Mouse (Mus musculus): Measurements from ENCODE around the gene Zfp991.
"Not testable (repeated sequence)": the region's sequence is repeated elsewhere in the genome, so short reads cannot be mapped to it uniquely, and the experiment has no call there.

The Zfp991 gene

GRCm38 (mm10) chr4:147131837-147132459, at the start of gene Zfp991:
Gene Zfp991 (plus strand): TSS chr4:147132038.
- DNase-seq (ENCODE audit: low spot score in 2 of 2) = not testable (repeated sequence)

DNA sequence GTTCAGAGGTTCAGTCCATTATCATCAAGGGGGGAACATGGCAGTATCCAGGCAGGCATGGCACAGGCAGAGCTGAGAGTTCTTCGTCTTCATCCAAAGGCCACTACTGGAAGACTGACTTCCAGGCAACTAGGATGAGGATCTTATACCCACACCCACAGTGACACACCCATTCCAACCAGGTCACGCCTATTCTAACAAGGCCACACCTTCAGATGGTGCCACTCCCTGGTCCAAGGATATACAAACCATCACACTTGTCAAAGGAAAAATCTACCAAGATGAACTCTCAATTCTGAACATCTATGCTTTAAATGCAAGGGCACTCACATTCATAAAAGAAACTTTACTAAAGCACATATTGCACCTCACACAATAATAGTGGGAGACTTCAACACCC, 36.2 kb upstream of the Zfp991 start:
- not testable (repeated sequence) for DNase-seq (ENCODE audit: low spot score in 2 of 2)

DNA sequence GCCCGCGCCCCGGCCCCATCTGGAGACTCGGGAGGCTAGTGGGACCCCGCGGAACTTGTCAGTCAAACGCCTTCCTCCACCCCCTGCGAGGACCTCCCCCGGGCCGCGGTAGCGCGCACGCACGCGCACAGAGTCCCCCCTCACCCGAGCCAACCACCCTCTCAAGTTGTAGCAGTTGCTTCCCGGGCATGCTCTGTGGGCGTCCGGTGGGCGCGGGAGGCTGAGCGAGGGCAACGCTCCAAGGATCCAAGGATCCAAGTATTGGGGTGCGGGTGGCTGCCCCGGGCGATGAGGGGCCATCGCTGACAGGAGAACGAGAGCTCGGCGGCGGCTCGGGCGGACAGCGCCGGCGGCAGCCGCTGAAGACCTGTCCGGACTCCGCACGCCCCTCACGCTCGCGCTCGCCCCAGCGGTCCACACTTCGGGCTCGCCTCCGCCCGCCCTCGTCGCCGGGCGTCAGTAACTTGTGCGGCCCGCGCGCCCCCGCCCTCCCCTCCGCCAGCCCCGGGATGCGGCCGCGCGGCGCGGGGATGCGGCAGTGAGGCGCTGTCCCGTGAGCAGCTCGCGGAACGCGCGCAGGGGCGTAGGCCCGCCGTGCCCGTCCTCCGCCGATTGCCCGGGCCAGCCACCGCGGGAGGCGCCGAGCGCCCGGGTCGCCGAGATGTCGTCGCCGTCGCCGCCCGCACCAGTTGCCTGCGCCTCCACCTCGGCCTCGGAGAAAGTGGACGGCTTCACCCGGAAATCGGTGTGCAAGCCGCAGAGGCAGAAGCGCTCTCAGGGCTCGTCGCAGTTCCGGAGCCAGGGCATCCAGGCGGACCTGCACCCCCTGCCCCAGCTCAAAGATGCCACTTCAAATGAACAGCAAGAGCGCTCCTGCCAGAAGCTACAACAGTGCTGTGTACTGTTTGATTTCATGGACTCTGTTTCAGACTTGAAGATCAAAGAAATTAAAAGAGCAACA, 29.9 kb upstream of the Zfp991 start:
- peak; percentile 27 to 31 for DNase-seq (ENCODE audit: low spot score in 2 of 2)

GRCm38 (mm10) chr4:147103814-147104213, 28.0 kb upstream of the Zfp991 start:
- DNase-seq (ENCODE audit: low spot score in 2 of 2) = not testable (repeated sequence)

GRCm38 (mm10) chr4:147117839-147118238, 14.0 kb upstream of the Zfp991 start:
- not testable (repeated sequence) for DNase-seq (ENCODE audit: low spot score in 2 of 2)

DNA sequence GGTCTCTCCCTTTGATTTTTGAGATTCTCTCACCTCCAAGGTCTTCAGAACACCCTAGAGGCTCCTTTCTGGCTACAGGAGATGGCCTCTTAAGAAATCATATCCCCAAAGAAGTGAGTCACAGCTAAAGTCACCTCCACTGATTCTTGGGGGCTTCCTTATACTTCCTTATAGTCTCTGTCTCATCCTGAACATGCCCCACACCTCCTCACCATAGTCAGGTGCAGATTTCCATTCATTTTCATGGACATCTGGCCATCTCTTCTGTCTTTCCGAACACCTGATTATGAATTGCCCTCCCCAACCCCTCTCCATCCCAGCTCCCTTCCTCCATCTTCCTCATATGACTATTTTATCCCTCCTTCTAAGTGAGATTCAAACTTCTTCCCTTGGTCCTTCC, 9.6 kb upstream of the Zfp991 start:
- DNase-seq (ENCODE audit: low spot score in 2 of 2) = not testable (repeated sequence)

DNA sequence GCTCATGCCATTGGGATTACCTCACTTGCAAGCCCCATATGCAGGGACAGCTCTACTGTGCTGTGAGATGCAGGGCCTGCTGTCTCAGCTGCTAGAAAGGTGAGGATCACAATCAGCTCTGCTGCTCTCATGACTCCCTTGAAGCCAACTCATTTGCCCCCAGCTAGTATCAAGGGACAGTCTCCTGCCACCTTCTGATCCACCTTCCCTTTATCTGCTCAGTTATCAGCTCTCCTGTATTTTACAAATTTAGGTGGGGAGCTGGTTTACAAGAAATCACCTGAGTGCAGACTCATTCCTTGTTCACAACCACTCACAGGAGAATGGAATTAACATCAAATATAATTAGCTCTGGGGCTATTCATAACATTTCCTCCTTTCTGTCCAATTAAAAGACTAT, 8.0 kb upstream of the Zfp991 start:
- not testable (repeated sequence) for DNase-seq (ENCODE audit: low spot score in 2 of 2)

- peak; percentile 27 to 28 for DNase-seq (ENCODE audit: low spot score in 2 of 2)
These were observed 7.2 kb upstream of the Zfp991 start for GRCm38 (mm10) chr4:147124400-147125306.

GRCm38 (mm10) chr4:147125326-147125725, 6.5 kb upstream of the Zfp991 start:
- not testable (repeated sequence) for DNase-seq (ENCODE audit: low spot score in 2 of 2)

DNA sequence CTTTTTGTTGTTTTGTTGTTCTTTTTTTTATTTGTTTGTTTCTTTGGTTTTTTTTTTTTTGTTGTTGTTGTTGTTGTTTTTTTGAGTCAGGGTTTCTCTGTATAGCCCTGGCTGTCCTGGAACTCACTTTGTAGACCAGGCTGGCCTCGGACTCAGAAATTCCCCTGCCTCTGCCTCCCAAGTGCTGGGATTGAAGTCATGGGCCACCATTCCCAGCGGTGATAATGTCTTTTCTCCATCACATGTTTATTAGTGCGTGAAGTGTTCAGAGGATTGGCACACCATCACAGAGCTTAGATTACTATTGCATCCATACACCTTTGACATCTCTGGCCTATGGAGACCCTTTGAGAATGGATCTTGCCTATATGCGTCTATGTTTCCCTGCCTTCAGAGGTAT, 6.0 kb upstream of the Zfp991 start:
- not testable (repeated sequence) for DNase-seq (ENCODE audit: low spot score in 2 of 2)

GRCm38 (mm10) chr4:147126435-147126834, 5.4 kb upstream of the Zfp991 start:
- not testable (repeated sequence) for DNase-seq (ENCODE audit: low spot score in 2 of 2)

GRCm38 (mm10) chr4:147127137-147127536, 4.7 kb upstream of the Zfp991 start:
- DNase-seq (ENCODE audit: low spot score in 2 of 2) = not testable (repeated sequence)

GRCm38 (mm10) chr4:147128152-147128551, 3.7 kb upstream of the Zfp991 start:
- DNase-seq (ENCODE audit: low spot score in 2 of 2) = not testable (repeated sequence)

- not testable (repeated sequence) for DNase-seq (ENCODE audit: low spot score in 2 of 2)
These were observed 1.8 kb downstream of the Zfp991 start for GRCm38 (mm10) chr4:147133596-147133995.

GRCm38 (mm10) chr4:147141757-147142156, 9.9 kb downstream of the Zfp991 start:
- not testable (repeated sequence) for DNase-seq (ENCODE audit: low spot score in 2 of 2)

- not testable (repeated sequence) for DNase-seq (ENCODE audit: low spot score in 2 of 2)
These were observed 33.4 kb downstream of the Zfp991 start for GRCm38 (mm10) chr4:147165282-147165681.

DNA sequence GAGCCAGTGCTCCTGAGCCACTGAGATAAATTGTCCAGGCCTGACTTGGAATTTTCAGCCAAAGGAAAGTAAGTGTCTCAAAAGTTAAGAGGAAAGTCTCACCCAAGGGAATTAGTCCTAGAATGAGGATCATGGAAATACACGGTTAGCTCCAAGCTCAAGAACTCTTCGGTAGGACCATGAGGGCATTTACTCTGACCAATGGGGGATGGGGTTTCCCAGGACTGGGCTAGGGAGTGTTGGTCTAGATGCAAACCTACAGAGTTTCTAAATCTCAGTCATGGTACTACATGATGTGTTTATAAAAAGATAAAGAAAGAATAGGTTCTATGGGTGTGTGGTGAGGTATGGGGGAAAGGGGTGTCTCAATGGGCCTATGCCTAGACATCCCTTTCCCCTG, 38.7 kb downstream of the Zfp991 start:
- DNase-seq (ENCODE audit: low spot score in 2 of 2) = not testable (repeated sequence)

GRCm38 (mm10) chr4:147171557-147171956, 39.7 kb downstream of the Zfp991 start:
- not testable (repeated sequence) for DNase-seq (ENCODE audit: low spot score in 2 of 2)

DNA sequence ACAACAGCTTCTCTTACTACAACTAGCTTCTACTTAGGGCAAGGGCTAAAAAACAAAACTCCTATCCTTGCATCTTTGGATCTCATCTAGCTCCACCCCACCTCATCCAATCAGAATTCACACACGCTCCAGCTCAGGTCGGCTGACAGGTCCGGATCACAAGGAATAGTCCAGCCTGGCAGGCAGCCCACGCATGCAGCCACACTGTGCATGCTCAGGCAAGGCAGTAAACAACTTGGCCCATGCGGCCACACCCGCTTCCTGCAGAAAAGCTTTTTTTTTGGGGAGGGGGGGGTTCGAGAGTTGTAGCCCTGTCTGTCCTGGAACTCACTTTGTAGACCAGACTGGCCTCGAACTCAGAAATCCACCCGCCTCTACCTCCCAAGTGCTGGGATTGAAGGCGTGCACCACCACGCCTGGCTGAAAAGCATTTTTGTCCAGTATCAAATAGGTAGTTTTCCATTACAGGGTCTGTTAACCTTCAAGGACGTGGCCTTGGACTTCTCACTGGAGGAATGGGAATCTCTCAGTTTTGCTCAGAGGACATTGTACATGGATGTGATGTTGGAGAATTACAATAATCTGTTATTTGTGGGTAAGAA, 44.5 kb downstream of the Zfp991 start:
- peak in 1 of 2 experiments; percentile 10 for DNase-seq (ENCODE audit: low spot score in 2 of 2)

GRCm38 (mm10) chr4:147181141-147181685, 49.4 kb downstream of the Zfp991 start:
- DNase-seq (ENCODE audit: low spot score in 2 of 2) = not testable (repeated sequence)

Measured in right cerebral cortex, postnatal 10 days (tissue).